In genomic region chr17:27725412-27725811, GRCm38 (mm10) we compare ENCODE assay signal across 14 mouse cellular contexts. TPM values are rescaled to one million over a fixed set of nuclear protein-coding genes. Genes with fewer than 3 reads are reported as not detected.
DNase-seq lines count a peak whose midpoint lies in the region; ATAC-seq and TF ChIP-seq lines count a peak whose summit lies in the region.
"Had no signal": no experiment of that assay in that cellular context is flagged by ENCODE, and none has a peak within 500 bp of the region (broad histone marks: within the 10 kb centered on the region; RNA-seq: fewer than 3 reads in every experiment).

No protein-coding gene starts in this region.

- TF ChIP-seq CTCF in hindbrain, postnatal 0 days (IDR thresholded peaks at IDR 0.05; ENCODE audit: low read depth), result no peak
- TF ChIP-seq CTCF in stomach, postnatal 0 days (IDR thresholded peaks at IDR 0.05; ENCODE audit: low read depth), result no peak

- TF ChIP-seq EP300 in stomach, postnatal 0 days (optimal IDR thresholded peaks at IDR 0.05), result no peak

- H3K4me3 ChIP-seq in hindbrain, embryonic 11.5 days (ENCODE audit: low read depth, low read length), result no peak overlapping the region; the same call in 1 of the 2 replicates
- no peak overlapping the region for H3K4me3 ChIP-seq in hindbrain, postnatal 0 days (ENCODE audit: low read length)
- H3K4me3 ChIP-seq in midbrain, embryonic 12.5 days, result no peak overlapping the region
- no peak overlapping the region for H3K4me3 ChIP-seq in midbrain, embryonic 15.5 days
- H3K4me3 ChIP-seq in intestine, embryonic 15.5 days (replicated peaks), result no peak overlapping the region
- no peak overlapping the region for H3K4me3 ChIP-seq in stomach, postnatal 0 days (ENCODE audit: low read depth, low read length)
- H3K4me3 ChIP-seq: embryonic facial prominence, embryonic 15.5 days; heart, embryonic 15.5 days had no signal

- no peak overlapping the region for H3K27ac ChIP-seq in hindbrain, embryonic 11.5 days (ENCODE audit: low read depth, low read length)
- no peak overlapping the region for H3K27ac ChIP-seq in hindbrain, postnatal 0 days
- H3K27ac ChIP-seq in midbrain, embryonic 12.5 days (replicated peaks), result no peak overlapping the region
- no peak overlapping the region for H3K27ac ChIP-seq in midbrain, embryonic 15.5 days
- H3K27ac ChIP-seq in intestine, embryonic 15.5 days, result no peak overlapping the region
- no peak overlapping the region; the same call in 1 of the 2 replicates for H3K27ac ChIP-seq in stomach, postnatal 0 days (replicated peaks)
- H3K27ac ChIP-seq: embryonic facial prominence, embryonic 15.5 days; heart, embryonic 15.5 days had no signal

- no peaks in the 10 kb centered on the region for H3K27me3 ChIP-seq in hindbrain, embryonic 11.5 days (ENCODE audit: control insufficient read depth, insufficient read depth, low read length)
- no peaks in the 10 kb centered on the region for H3K27me3 ChIP-seq in hindbrain, postnatal 0 days (ENCODE audit: insufficient read depth, low read length)
- peaks cover 25% of the 10 kb centered on the region; the same call in 1 of the 2 replicates for H3K27me3 ChIP-seq in midbrain, embryonic 12.5 days
- H3K27me3 ChIP-seq in midbrain, embryonic 15.5 days (replicated peaks), result no peaks in the 10 kb centered on the region
- no peaks in the 10 kb centered on the region for H3K27me3 ChIP-seq in intestine, embryonic 15.5 days (replicated peaks)
- H3K27me3 ChIP-seq in stomach, postnatal 0 days (ENCODE audit: control insufficient read depth, insufficient read depth, low read length), result no peaks in the 10 kb centered on the region
- H3K27me3 ChIP-seq: embryonic facial prominence, embryonic 15.5 days had no signal

- 13% methylated on average over 10 of the region's 10 CpGs for WGBS in hindbrain, embryonic 11.5 days
- WGBS in hindbrain, postnatal 0 days, result 15% methylated on average over 10 of the region's 10 CpGs
- 15% methylated on average over 10 of the region's 10 CpGs for WGBS in midbrain, embryonic 12.5 days
- 11% methylated on average over 10 of the region's 10 CpGs for WGBS in midbrain, embryonic 15.5 days
- 20% methylated on average over 10 of the region's 10 CpGs for WGBS in intestine, embryonic 15.5 days
- WGBS in stomach, postnatal 0 days, result 23% methylated on average over 10 of the region's 10 CpGs

- no peaks in the 10 kb centered on the region for H3K36me3 ChIP-seq in hindbrain, embryonic 11.5 days (ENCODE audit: control insufficient read depth, insufficient read depth, low read length)
- no peaks in the 10 kb centered on the region for H3K36me3 ChIP-seq in hindbrain, postnatal 0 days (ENCODE audit: insufficient read depth, low read length)
- no peaks in the 10 kb centered on the region for H3K36me3 ChIP-seq in midbrain, embryonic 12.5 days
- H3K36me3 ChIP-seq in midbrain, embryonic 15.5 days (replicated peaks), result no peaks in the 10 kb centered on the region
- H3K36me3 ChIP-seq in intestine, embryonic 15.5 days, result no peaks in the 10 kb centered on the region
- H3K36me3 ChIP-seq in stomach, postnatal 0 days (ENCODE audit: control insufficient read depth, insufficient read depth, low read length), result no peaks in the 10 kb centered on the region
- H3K36me3 ChIP-seq: embryonic facial prominence, embryonic 15.5 days; heart, embryonic 15.5 days had no signal

- peak; percentile 47; the same call in 1 of the 2 replicates for ATAC-seq in hindbrain, embryonic 11.5 days (ENCODE audit: low FRiP score)
- no peak for ATAC-seq in hindbrain, postnatal 0 days
- ATAC-seq in midbrain, embryonic 12.5 days (ENCODE audit: low FRiP score, low read depth), result no peak
- ATAC-seq in midbrain, embryonic 15.5 days (replicated peaks), result no peak
- no peak for ATAC-seq in intestine, embryonic 15.5 days
- ATAC-seq in stomach, postnatal 0 days (ENCODE audit: low FRiP score, low TSS enrichment), result no peak
- ATAC-seq in monocyte, adult 5-6 weeks (replicated peaks; ENCODE audit: insufficient number of reproducible peaks, low FRiP score, low TSS enrichment, poor library complexity, severe bottlenecking), result no peak

- H3K9me3 ChIP-seq in hindbrain, embryonic 11.5 days (ENCODE audit: control insufficient read depth, low read length), result no peaks in the 10 kb centered on the region
- H3K9me3 ChIP-seq in hindbrain, postnatal 0 days (ENCODE audit: low read length), result no peaks in the 10 kb centered on the region
- no peaks in the 10 kb centered on the region for H3K9me3 ChIP-seq in midbrain, embryonic 12.5 days
- H3K9me3 ChIP-seq in midbrain, embryonic 15.5 days, result no peaks in the 10 kb centered on the region
- H3K9me3 ChIP-seq in intestine, embryonic 15.5 days, result no peaks in the 10 kb centered on the region
- no peaks in the 10 kb centered on the region for H3K9me3 ChIP-seq in stomach, postnatal 0 days (ENCODE audit: control insufficient read depth, low read length)
- H3K9me3 ChIP-seq: embryonic facial prominence, embryonic 15.5 days; heart, embryonic 15.5 days had no signal

- DNase-seq in hindbrain, embryonic 11.5 days (ENCODE audit: low spot score), result peak; percentile 31
- DNase-seq in hindbrain, postnatal 0 days (ENCODE audit: low spot score), result no peak
- DNase-seq in stomach, postnatal 0 days (ENCODE audit: low spot score), result no peak
- DNase-seq in thymus, postnatal 10 days (ENCODE audit: low spot score in 2 of 2), result no peak
- DNase-seq: gastrocnemius, postnatal 10 days; kidney, postnatal 36 days; thymus, adult 2 months had no signal

- H3K9ac ChIP-seq in hindbrain, embryonic 11.5 days (ENCODE audit: low read depth, low read length), result peak overlapping the region; percentile 15; the same call in 1 of the 2 replicates
- no peak overlapping the region for H3K9ac ChIP-seq in hindbrain, postnatal 0 days (replicated peaks; ENCODE audit: low read length)
- H3K9ac ChIP-seq in midbrain, embryonic 12.5 days (replicated peaks), result 0 out of 2 replicates have a peak overlapping the region, but pooled peaks have one; percentile 20
- no peak overlapping the region for H3K9ac ChIP-seq in midbrain, embryonic 15.5 days
- H3K9ac ChIP-seq in intestine, embryonic 15.5 days, result no peak overlapping the region
- H3K9ac ChIP-seq in stomach, postnatal 0 days (ENCODE audit: low read length), result no peak overlapping the region
- H3K9ac ChIP-seq: embryonic facial prominence, embryonic 15.5 days; heart, embryonic 15.5 days had no signal

- H3K4me2 ChIP-seq in hindbrain, embryonic 11.5 days (replicated peaks; ENCODE audit: low read depth, low read length), result no peak overlapping the region
- no peak overlapping the region for H3K4me2 ChIP-seq in hindbrain, postnatal 0 days (ENCODE audit: low read depth, low read length)
- H3K4me2 ChIP-seq in midbrain, embryonic 12.5 days (replicated peaks), result peak overlapping the region; percentile 15
- H3K4me2 ChIP-seq in midbrain, embryonic 15.5 days, result no peak overlapping the region
- H3K4me2 ChIP-seq in intestine, embryonic 15.5 days (replicated peaks), result peak overlapping the region; percentile 26
- peak overlapping the region; percentile 41; the same call in 1 of the 2 replicates for H3K4me2 ChIP-seq in stomach, postnatal 0 days (replicated peaks; ENCODE audit: low read depth)
- H3K4me2 ChIP-seq: embryonic facial prominence, embryonic 15.5 days; heart, embryonic 15.5 days had no signal

- H3K4me1 ChIP-seq in hindbrain, embryonic 11.5 days (replicated peaks; ENCODE audit: control insufficient read depth, insufficient read depth, low read length), result peaks cover 6% of the 10 kb centered on the region; the same call in 1 of the 2 replicates
- peaks cover 5% of the 10 kb centered on the region; the same call in 1 of the 2 replicates for H3K4me1 ChIP-seq in hindbrain, postnatal 0 days (ENCODE audit: insufficient read depth, low read length)
- H3K4me1 ChIP-seq in midbrain, embryonic 12.5 days, result peaks cover 16% of the 10 kb centered on the region
- peaks cover 8% of the 10 kb centered on the region for H3K4me1 ChIP-seq in midbrain, embryonic 15.5 days
- H3K4me1 ChIP-seq in intestine, embryonic 15.5 days (replicated peaks), result peaks cover 19% of the 10 kb centered on the region
- 0 out of 2 replicates have a peak, but pooled peaks cover 2% of the 10 kb centered on the region for H3K4me1 ChIP-seq in stomach, postnatal 0 days (replicated peaks; ENCODE audit: control insufficient read depth, insufficient read depth)
- H3K4me1 ChIP-seq: heart, embryonic 15.5 days had no signal

RNA-seq across cellular contexts. Expression of gene Spdef, which starts 3.3 kb away (rescaled TPM):
- polyA plus RNA-seq in hindbrain, embryonic 11.5 days (2014; fragmentation: Nextera tagmentation; extraction: Ambion mirVana), result 0.17 TPM in 1 of 2 replicates, not detected in the other
- 2.1 TPM in 2 replicates for total RNA-seq in hindbrain, postnatal 0 days (2014; rRNA removed)
- 1.7 and 1.8 TPM in 2 replicates for polyA plus RNA-seq in hindbrain, postnatal 0 days (2015; fragmentation: Nextera tagmentation; extraction: Ambion mirVana)
- 0.39 and 0.40 TPM in 2 replicates for polyA plus RNA-seq in midbrain, embryonic 12.5 days (2016; fragmentation: Nextera tagmentation; extraction: Ambion mirVana)
- polyA plus RNA-seq in midbrain, embryonic 15.5 days (2015; fragmentation: Nextera tagmentation; extraction: Ambion mirVana), result 1.6 and 1.8 TPM in 2 replicates
- 14.1 and 17.1 TPM in 2 replicates for polyA plus RNA-seq in intestine, embryonic 15.5 days (2015; fragmentation: Nextera tagmentation; extraction: Ambion mirVana)
- polyA plus RNA-seq in stomach, postnatal 0 days (2015; fragmentation: Nextera tagmentation; extraction: Ambion mirVana), result 28.0 and 29.7 TPM in 2 replicates
- not detected in 3 replicates for total RNA-seq in monocyte, adult 5-6 weeks (2017)
- total RNA-seq: liver, adult 2 months had no signal

Comparison
In these comparisons a context has a peak if more than half of its experiments do, and no peak if none do; other contexts are left out.
1. H3K4me2 ChIP-seq: peak in midbrain, embryonic 12.5 days (single experiment), intestine, embryonic 15.5 days (single experiment) and stomach, postnatal 0 days (single experiment); none in hindbrain, embryonic 11.5 days (single experiment), hindbrain, postnatal 0 days (single experiment) and midbrain, embryonic 15.5 days (single experiment).
2. H3K9ac ChIP-seq: peak in hindbrain, embryonic 11.5 days (single experiment) and midbrain, embryonic 12.5 days (single experiment); none in hindbrain, postnatal 0 days (single experiment), midbrain, embryonic 15.5 days (single experiment), intestine, embryonic 15.5 days (single experiment) and stomach, postnatal 0 days (single experiment).